Mouse (Mus musculus) lung, adult 18-20 months (tissue): ENCODE measurements around the gene Zfand5.
"Not testable (repeated sequence)": the region's sequence is repeated elsewhere in the genome, so short reads cannot be mapped to it uniquely, and the experiment has no call there.

Experiments used
- DNase-seq, 2 experiments: peaks; one replicate each; pipeline ENCODE4 v3.0.0; 2022; ENCODE audit warnings: mixed read lengths in 2 of 2

Zfand5 gene

GRCm38 (mm10) chr19:21271741-21272654 lies at the start of gene Zfand5:
Gene Zfand5 (plus strand): TSS chr19:21272278.
- peak; percentile 96 to 98 for DNase-seq

DNA sequence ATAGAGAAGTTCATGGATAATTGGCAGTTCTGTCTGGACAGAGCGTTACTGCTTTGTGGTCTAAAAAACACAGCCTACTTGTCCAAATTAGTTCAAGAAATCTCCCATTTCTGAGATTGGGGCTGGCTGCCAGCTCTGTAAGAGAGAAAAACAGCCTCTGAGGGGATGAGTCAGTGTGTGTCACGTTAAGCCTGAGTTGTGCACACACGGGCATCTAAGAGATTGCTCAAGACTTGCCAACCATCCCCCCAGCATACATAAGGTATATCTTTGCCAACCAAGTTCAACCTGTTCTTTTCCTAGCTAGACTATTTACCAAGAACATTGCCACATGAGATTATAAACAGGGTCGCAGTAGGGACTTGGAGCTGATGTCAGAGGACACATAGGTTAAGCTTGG lies 44.9 kb upstream of the Zfand5 start:
- DNase-seq, result peak; percentile 5 to 28

DNA sequence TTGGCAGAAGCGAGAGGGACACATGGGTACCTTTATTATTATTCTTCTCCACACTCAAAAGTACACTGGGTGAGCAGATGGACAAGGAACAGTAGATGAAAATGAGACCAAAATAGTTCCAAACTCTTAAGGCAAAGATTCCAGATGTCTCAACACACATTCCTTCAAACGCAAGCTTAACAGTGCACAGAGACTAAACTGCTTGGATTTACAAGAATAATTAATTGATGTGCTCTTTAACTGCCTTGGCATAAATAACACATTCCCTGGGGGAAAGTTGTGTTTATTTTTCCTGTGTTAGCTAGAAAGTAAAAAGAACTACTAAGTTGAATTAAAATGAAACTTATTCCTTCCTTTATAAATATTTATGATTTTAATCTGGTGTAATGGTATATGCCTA lies 44.3 kb upstream of the Zfand5 start:
- no peak for DNase-seq

DNA sequence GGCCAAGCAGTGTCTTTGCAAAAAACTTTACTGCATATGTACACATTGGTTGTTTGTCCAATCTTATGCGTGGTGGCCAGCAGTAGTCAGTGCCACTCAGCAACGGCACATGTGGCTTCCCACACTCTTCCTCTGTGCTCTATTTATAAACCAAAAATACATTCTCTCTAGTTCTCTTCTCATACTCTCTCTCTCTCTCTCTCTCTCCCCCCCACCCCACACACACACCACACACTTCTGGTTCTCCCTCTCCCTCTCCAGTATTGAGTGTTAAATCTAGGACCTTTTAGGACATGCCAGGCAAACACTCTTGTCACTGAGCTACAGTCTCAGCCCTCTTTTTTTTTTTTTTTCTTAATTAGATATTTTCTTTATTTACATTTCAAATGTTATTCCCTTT lies 23.3 kb upstream of the Zfand5 start:
- not testable (repeated sequence) for DNase-seq

GRCm38 (mm10) chr19:21253846-21254245 lies 18.2 kb upstream of the Zfand5 start:
- DNase-seq, result no peak

GRCm38 (mm10) chr19:21255920-21256319 lies 16.2 kb upstream of the Zfand5 start:
- DNase-seq, result no peak

GRCm38 (mm10) chr19:21259453-21259852 lies 12.6 kb upstream of the Zfand5 start:
- no peak for DNase-seq

DNA sequence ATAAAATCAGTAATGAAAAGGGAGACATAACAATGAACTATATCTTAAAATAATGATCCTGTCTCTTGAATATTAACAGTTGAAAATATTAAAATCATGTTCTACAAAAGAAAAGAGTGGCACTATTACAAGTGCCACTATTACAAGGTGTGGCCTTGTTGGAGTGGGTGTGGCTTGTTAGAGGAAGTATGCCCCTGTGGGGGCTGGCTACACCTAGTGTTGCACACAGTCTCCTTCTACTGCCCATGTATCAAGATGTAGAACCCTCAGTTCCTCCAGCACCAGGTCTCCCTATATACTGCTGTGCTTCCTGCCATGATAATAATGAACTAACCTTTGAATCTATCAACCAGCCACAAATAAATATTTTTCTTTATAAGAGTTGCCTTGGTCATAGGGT lies 11.8 kb upstream of the Zfand5 start:
- DNase-seq, result no peak

DNA sequence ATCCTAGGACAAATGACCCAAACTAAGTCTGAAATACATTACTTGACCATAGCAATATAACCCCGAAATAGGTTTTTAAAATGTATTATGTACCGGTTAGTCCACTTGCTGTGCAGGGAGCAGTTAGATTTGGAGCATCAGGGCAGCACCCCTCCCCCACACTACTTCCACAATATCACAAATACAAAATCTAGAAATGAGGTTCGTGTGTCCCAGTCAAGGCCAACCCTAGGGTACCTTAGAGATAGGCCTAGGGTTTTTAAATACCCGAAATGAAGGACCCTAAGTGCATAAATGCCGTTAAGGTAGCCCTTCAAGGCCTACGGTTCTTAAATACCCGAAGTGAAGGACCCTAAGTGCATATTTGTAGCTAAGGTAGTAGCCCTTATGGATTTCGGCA lies 892 bp upstream of the Zfand5 start:
- peak in 1 of 2 experiments; percentile 6 for DNase-seq

GRCm38 (mm10) chr19:21272655-21273284 lies 692 bp downstream of the Zfand5 start:
- DNase-seq, result peak; percentile 71 to 76

GRCm38 (mm10) chr19:21273440-21273839 lies 1.4 kb downstream of the Zfand5 start:
- DNase-seq, result no peak

DNA sequence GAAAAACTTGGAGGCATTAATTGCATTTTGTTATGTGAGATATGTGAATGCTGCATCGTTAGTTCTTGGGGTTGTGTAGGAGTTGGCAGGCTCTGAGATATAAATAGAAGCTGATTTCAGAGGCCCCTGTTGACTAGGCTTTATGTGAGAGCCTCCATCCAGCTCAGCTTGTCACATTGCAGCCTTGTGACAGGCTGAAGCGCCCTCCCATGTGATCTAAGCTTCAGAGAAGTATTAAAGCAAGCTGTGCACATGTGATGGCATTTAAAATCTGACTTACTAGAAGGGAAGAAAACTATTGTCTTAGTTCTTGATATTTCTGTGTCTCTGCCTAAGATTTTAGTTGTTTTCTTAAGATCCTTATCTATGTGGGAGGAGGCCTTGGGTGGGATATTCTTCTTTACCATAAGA lies 2.1 kb downstream of the Zfand5 start:
- peak; percentile 67 to 74 for DNase-seq

DNA sequence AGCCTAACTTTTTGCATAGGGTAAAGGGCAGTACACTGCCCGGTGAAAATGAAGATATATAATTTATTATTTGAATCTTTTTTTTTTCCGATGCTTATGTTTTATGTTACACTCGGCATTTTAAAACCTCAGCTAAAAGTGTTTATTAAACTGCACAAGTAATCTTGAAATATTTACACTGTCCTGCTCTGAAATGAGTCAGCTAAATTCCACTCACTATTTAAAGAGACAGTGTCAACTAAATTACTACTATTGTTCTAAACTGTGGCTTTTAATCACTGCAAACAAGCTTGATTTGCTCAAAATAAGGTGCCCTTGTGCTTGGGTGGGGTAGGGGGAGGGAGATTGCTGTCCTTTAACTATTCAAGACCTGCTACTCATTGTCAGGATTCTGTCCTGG lies 2.6 kb downstream of the Zfand5 start:
- DNase-seq, result no peak

DNA sequence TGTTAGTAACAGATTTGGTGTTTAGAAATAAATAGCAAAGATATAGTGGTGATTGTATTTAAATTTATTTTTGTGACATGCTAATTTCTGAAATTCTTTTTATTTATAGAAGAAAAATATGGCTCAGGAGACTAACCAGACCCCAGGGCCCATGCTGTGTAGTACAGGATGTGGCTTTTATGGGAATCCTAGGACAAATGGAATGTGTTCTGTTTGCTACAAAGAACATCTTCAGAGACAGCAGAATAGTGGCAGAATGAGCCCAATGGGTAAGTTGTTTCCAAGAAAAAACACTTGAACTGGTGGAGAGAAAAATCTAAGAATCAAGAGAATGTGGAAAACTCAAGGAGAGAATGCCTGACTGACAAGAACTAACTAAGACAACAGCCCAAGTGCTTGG lies 4.2 kb downstream of the Zfand5 start:
- no peak for DNase-seq

- no peak for DNase-seq
Measured at GRCm38 (mm10) chr19:21286421-21287097, 14.5 kb downstream of the Zfand5 start.

GRCm38 (mm10) chr19:21297411-21297810 lies 25.3 kb downstream of the Zfand5 start:
- no peak for DNase-seq

DNA sequence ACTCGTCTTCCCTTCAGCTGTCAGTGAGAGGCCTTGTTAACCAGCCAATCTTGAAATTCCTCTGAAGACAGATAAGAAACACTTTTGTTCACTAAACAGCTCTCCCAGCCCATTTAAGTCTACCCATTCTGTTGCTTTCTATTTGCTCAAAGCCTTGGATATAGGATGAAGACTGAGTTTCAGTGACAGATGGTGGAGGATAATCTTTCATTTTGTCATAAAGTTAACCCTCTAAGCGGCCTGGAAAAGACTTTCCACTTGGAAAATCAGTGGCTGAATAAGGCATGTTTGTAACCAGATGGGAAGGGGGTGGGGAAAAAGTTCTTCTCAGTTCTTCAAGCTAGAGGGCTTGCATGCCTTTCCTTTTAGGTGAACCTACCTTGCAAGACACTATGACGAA lies 29.7 kb downstream of the Zfand5 start:
- DNase-seq, result no peak

DNA sequence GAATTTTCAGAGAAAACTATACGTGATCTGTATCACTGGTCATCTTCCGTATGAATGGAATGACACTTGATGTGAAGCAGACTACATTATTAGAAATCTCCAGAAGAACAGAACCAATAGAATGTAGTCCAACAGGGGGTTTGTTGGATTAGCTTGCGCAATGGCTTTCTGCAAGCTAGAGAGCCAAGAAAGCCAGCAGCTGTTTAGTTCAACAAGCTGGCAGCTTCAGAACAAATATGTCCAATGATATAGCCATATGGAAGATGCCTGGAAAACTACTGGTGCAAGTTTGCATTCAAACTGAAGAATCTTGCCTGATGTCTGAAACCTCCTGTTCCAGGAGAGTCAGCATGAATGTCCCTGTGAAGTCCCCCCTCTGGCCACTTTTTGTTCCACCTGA lies 35.7 kb downstream of the Zfand5 start:
- DNase-seq, result peak in 1 of 2 experiments; percentile 2

- DNase-seq, result not testable (repeated sequence)
Measured at GRCm38 (mm10) chr19:21310364-21310763, 38.3 kb downstream of the Zfand5 start.

DNA sequence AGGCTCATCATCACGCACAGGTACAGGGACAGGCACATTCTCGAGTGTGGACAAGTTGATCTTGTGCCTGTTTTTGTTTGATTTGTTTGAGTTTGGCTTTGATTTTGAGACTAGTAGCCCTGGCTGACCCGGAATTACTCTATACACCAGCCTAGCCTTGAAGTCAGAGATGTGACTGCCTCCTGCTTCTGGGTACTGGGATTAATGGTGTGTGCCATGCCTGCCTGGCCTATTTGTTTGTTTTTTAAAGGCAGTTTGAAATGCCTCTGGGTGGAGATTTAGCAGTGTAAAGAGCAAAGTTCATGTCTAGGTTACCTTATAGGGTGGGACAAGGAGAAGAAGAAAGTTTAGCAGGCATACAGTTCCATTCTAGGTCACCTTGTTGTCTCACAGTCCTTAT lies 43.6 kb downstream of the Zfand5 start:
- DNase-seq, result no peak

DNA sequence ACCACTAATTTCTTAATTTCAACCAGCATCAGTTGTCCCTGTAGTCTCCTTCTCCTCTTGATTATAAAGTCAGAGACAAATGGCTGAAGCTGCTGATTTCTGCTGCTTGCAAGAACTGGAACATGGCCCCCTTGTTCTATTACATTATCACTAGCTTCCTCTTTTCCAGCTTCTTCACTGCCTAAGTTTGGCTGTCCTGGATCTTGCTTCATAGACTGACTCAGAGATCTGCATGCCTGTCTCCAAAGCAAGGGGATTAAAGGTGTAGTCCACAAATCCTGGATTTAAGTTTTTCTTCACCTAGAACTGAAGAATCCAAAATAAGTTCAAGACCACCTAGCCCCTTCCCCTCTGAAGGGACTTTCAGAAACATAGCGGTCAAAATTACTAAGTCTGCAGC lies 47.5 kb downstream of the Zfand5 start:
- DNase-seq, result no peak

GRCm38 (mm10) chr19:21325333-21325732 lies 53.3 kb downstream of the Zfand5 start:
- DNase-seq, result no peak

GRCm38 (mm10) chr19:21328951-21329350 lies 56.9 kb downstream of the Zfand5 start:
- DNase-seq, result no peak

DNA sequence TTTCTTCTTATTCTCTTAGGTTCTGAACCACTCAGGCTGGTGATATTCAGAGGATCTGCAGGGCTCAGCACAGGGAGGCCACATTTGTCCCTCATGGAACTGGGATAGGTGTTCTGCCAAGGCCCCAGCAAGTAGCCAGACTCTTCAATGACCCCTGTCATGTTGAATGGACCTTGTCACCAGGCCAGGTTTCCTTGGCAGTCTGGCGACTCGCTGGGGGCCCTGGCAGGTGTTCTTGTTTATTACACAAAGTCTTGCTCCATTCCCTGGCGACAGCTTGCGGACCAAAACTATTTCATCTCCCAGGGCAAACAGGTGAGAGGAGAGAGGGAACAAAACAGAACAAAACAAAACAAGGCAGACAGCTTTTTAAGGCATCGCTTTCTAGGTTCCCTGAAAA lies 57.7 kb downstream of the Zfand5 start:
- peak; percentile 72 to 82 for DNase-seq
